Mouse (Mus musculus): Measurements from ENCODE around the gene Mrpl57.

GRCm38 (mm10) chr14:57797551-57797950 lies 28.5 kb upstream of the Mrpl57 start:
- TF ChIP-seq CTCF (IDR thresholded peaks at IDR 0.05; ENCODE audit: insufficient read depth, low read length) (no peak), POLR2A (IDR thresholded peaks at IDR 0.05; ENCODE audit: borderline replicate concordance, extremely low read depth, low read depth, low read length) (no peak)

Data from lung, adult 2 months (tissue).